Mouse (Mus musculus): ENCODE results near the gene Dnajc5. TPM values are rescaled to one million over a fixed set of nuclear protein-coding genes. Genes with fewer than 3 reads are reported as not detected.
A peak's percentile ranks its signal among the peaks of the same experiment; 100 is the strongest.
"Not testable (repeated sequence)": the region's sequence is repeated elsewhere in the genome, so short reads cannot be mapped to it uniquely, and the experiment has no call there.

The Dnajc5 gene
- polyA plus RNA-seq, 1 experiment from 2014 or later, result 110 TPM

DNA sequence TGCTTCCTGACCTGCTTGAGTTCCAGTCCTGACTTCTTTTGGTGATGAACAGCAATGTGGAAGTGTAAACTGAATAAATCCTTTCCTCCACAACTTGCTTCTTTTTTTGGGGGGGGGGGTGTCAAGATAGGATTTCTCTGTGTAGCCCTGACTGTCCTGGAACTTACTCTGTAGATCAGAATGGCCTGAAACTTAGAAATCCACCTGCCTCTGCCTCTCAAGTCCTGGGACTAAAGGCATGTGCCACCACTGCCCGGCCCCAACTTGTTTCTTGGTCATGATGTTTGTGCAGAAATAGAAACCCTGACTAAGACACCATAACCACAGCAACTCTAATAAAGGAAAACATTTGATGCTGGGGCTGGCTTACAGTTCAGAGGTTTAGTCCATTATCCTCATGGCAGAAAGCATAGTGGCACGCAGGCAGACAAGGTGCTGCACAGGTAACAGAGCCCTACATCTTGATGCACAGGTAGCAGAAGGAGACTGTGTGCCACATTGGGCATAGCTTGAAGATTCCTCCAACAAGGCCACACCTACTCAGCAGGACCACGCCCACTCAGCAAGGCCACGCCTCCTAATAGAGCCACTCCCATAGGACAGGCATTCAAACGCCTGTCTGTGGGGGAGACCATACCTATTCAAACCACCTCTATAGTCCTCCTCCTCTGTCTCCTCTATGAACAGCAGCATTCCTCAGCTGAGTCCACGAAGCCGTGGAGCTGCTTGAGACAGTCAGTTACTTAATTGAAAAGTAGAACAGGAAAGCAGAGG is 28.7 kb upstream of the Dnajc5 start:
- in situ Hi-C loops (cut with MboI; ENCODE audit: low pct_unique_long_range_greater_than_20kb), result no loop called here

DNA sequence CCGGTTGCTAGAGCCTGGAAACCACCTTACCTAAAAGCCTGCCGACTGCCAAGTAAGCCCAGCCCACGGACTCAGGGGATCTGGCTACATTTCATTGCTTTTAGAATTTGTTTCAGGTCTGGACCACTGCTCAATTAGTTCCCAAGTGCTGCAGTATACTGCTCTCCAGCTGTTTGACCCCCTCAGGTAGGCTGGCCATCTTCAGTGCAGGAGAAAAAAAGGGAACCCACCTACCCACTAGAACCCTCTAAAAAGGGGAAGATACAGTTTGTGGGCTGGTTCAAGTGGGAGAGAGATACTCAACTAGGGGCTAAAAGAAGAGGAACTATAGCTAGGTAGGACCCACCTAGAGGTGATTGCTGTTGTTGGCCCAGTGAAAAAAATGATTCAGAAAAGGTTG is 28.1 kb upstream of the Dnajc5 start:
- CTCF ChIA-PET, result interaction anchor here (1.1 to 3.0 kb wide), 4 partner anchors 26 to 187 kb away, joined by 3 to 11 read pairs (median 3); no protein-coding TSS in a partner anchor
- POLR2A ChIA-PET, result interaction anchor here (0.6 to 1.0 kb wide), 2 partner anchors 10 to 80 kb away, joined by 3 read pairs; no protein-coding TSS in a partner anchor
- no peak for TF ChIP-seq CTCF (IDR thresholded peaks at IDR 0.05)

More for the DNA sequence above, 28.7 kb upstream of the Dnajc5 start:
- TF ChIP-seq CTCF (IDR thresholded peaks at IDR 0.05), result no peak
- ChIA-PET CTCF (interaction anchor here (1.1 to 3.0 kb wide), 3 partner anchors 11 to 80 kb away, joined by 3 to 11 read pairs (median 3); no protein-coding TSS in a partner anchor), POLR2A (no interaction called here)
- DNase-seq (ENCODE audit: low read depth, low spot score), result no peak
- ATAC-seq, result no peak
- no peaks in the 10 kb centered on the region for H3K27me3 ChIP-seq

DNA sequence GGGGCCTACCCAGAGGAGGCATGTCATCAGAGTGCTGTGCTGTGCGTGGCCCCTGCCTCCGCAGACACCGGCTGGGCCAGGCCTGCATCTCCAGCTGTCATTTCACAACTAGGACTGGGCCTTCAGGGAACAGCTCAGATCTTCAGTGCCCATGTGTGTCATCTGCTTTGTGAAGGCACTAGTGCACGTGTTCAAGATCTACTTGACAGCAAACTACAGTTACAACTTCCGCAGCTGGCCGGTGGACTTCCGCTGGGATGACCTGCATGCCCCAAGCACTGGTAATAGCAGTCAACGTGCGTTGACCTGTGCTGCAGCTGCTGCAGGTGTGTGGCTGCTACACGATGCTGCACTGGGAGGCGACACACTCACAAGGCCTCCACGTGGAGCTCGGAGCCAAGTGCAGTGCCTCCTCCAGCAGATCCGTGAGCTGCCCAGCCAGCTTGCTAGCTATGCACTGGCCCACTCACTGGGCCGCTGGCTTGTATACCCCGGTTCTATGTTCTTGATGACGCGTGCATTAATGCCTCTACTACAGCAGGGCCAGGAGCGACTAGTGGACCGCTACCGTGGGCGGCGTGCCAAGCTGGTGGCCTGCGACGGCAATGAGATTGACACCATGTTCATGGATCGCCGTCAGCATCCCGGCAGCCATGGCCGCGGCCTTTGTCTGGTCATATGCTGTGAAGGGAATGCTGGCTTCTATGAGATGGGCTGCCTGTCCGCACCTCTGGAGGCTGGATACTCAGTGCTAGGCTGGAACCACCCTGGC is 26.9 kb upstream of the Dnajc5 start, which contains the start of gene Abhd16b:
Gene Abhd16b, plus strand, starts transcription at position 51 of the 772 bp plus-strand sequence.
- CTCF ChIA-PET, result interaction anchor here (1.1 to 3.0 kb wide), 4 partner anchors 75 to 186 kb away, joined by 3 to 11 read pairs (median 3); no protein-coding TSS in a partner anchor
- no peaks in the 10 kb centered on the region for H3K27me3 ChIP-seq
- POLR2A ChIA-PET, result interaction anchor here (0.6 to 1.5 kb wide), 3 partner anchors 11 to 79 kb away, joined by 3 read pairs; no protein-coding TSS in a partner anchor
- no peak for TF ChIP-seq CTCF (IDR thresholded peaks at IDR 0.05)
- no peak for DNase-seq (ENCODE audit: low read depth, low spot score)
- in situ Hi-C loops (cut with MboI; ENCODE audit: low pct_unique_long_range_greater_than_20kb), result no loop called here
- ATAC-seq, result no peak

More for the DNA sequence above, 28.1 kb upstream of the Dnajc5 start:
- H3K27me3 ChIP-seq, result no peaks in the 10 kb centered on the region
- ATAC-seq (no peak), DNase-seq (ENCODE audit: low read depth, low spot score) (no peak)
- in situ Hi-C loops (cut with MboI; ENCODE audit: low pct_unique_long_range_greater_than_20kb), result no loop called here

DNA sequence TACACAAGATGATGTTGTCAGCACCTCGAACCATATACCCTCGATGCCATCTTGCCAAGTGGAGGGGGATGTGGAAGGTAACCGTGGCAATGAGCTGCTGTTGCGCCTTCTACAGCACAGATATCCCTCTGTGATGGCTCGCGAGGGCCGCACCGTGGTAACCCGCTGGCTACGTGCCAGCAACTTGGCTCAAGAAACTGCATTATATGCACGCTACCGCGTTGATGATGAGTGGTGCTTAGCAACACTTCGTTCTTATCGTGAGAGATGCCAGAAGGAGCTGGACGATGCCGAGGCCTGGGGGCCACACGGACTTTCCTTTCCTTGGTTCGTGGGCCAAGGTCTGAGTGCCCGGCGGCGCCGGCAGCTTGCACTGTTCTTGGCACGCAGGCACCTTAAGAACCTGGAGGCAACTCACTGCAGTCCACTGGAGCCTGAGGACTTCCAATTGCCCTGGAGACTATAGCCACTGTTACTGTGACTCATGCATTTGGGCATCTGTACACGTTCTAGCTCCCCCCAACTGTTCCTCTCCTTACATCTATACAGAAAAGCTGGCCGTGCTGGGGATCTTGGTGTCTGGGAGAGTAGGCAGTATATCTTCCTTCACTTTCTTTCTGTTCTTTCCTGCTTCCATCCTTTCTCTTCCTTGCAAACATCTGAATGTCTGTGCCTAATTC is 25.9 kb upstream of the Dnajc5 start:
- in situ Hi-C loops (cut with MboI; ENCODE audit: low pct_unique_long_range_greater_than_20kb), result no loop called here
- ChIA-PET CTCF (interaction anchor here (1.8 to 3.6 kb wide), 4 partner anchors 9 to 83 kb away, joined by 3 to 44 read pairs (median 10); partner anchors contain the start of gene Dnajc5), POLR2A (interaction anchor here (0.8 to 1.5 kb wide), 2 partner anchors 11 to 31 kb away, joined by 3 read pairs; no protein-coding TSS in a partner anchor)
- H3K27me3 ChIP-seq, result no peaks in the 10 kb centered on the region
- ATAC-seq (no peak), DNase-seq (ENCODE audit: low read depth, low spot score) (no peak)
- no peak for TF ChIP-seq CTCF (IDR thresholded peaks at IDR 0.05)

DNA sequence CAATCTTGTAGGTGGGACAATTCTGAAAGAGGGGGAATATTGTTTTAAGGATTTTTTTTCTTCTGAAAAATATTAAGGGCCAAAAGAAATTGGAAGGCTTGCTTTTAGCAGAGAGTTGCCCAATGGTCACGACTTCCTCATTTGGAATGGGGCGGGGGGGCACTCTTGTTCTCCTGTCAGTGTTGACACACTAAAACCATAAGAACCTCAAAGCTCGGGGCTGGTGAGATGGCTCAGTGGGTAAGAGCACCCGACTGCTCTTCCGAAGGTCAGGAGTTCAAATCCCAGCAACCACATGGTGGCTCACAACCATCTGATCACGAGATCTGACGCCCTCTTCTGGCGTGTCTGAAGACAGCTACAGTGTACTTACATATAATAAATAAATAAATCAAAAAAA is 24.4 kb upstream of the Dnajc5 start:
- H3K27me3 ChIP-seq; in situ Hi-C loops (cut with MboI; ENCODE audit: low pct_unique_long_range_greater_than_20kb); DNase-seq (ENCODE audit: low read depth, low spot score); ATAC-seq: not testable (repeated sequence)
- CTCF ChIA-PET, result interaction anchor here (1.0 to 3.6 kb wide), 16 partner anchors 8 to 309 kb away, joined by 3 to 44 read pairs (median 6); partner anchors contain the start of genes Dnajc5 and Ppdpf
- POLR2A ChIA-PET, result interaction anchor here (1.1 to 1.9 kb wide), 4 partner anchors 23 to 120 kb away, joined by 3 to 7 read pairs (median 4); partner anchors contain the start of gene Zbtb46

DNA sequence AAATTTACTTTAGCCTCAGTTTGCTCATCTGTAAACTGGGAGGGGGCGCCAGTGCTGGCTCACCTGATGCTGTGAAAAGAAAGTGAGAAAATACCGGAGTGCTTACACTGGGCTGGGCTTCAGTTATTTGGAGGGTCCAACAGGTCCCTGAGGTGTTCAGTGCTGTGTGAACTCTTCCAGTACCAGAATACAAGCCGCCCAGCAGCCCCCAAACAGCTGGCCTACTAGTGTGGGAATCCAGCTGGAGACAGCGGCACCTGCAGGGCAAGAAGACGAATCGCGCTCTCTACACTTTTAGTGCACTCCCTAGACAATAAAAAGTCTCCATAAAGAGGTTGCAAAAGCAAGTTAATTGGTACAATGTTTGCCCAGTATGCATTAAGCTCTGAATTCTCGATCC is 24.0 kb upstream of the Dnajc5 start:
- DNase-seq (ENCODE audit: low read depth, low spot score), result no peak
- POLR2A ChIA-PET, result interaction anchor here (0.9 to 1.9 kb wide), 5 partner anchors 22 to 120 kb away, joined by 3 to 7 read pairs (median 3); partner anchors contain the start of gene Zbtb46
- in situ Hi-C loops (cut with MboI; ENCODE audit: low pct_unique_long_range_greater_than_20kb), result no loop called here
- CTCF ChIA-PET, result interaction anchor here (0.7 to 3.6 kb wide), 19 partner anchors 9 to 310 kb away, joined by 3 to 44 read pairs (median 5); partner anchors contain the start of genes Dnajc5 and Ppdpf
- H3K27me3 ChIP-seq, result no peaks in the 10 kb centered on the region
- ATAC-seq, result peak; percentile 38
- peak; percentile 92 for TF ChIP-seq CTCF (IDR thresholded peaks at IDR 0.05)

DNA sequence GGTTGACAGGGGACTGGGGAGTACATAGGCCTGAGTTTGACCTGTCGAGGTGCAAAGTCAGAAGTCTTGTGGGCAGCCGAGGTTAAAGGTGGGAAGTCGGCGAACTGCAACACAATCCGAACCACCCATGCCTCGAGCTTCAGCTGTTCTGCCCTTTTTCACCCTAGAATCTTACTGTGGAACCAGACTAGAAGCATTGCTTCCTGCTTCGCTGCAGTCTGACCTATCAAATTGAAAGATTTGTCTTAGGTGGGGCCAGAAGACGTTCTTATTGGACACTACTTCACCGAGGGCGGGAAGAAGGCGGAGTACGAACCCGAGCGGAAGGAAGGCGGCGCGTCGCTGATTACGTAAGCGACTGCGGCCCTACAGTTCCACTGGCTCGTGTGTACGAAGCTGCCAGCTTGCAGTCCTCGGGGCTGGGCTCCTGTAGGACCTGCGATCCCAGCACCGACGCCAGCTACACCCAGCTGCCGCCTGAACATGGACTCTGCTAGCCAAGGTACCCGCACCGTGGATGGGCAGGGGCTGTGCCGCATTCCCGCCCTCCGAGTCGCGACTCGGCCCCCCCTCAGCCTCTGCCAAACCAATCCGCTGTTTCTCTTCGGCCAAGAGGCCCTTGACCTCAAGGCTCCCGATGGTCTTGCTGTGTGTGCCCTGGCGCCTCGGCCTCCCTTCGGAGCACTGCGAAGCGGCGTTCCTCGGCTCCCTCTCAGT is 23.3 kb upstream of the Dnajc5 start, which contains the start of gene Tpd52l2:
Gene Tpd52l2, plus strand, starts transcription at position 312 of the 717 bp plus-strand sequence.
- ATAC-seq (peak; percentile 94), DNase-seq (ENCODE audit: low read depth, low spot score) (peak; percentile 81)
- CTCF ChIA-PET, result interaction anchor here (0.7 to 3.6 kb wide), 19 partner anchors 9 to 310 kb away, joined by 3 to 44 read pairs (median 5); partner anchors contain the start of genes Dnajc5 and Ppdpf
- no peak for TF ChIP-seq CTCF (IDR thresholded peaks at IDR 0.05)
- POLR2A ChIA-PET, result interaction anchor here (0.6 to 1.9 kb wide), 6 partner anchors 14 to 121 kb away, joined by 3 to 7 read pairs (median 4); no protein-coding TSS in a partner anchor
- no peaks in the 10 kb centered on the region for H3K27me3 ChIP-seq
- in situ Hi-C loops (cut with MboI; ENCODE audit: low pct_unique_long_range_greater_than_20kb), result no loop called here

DNA sequence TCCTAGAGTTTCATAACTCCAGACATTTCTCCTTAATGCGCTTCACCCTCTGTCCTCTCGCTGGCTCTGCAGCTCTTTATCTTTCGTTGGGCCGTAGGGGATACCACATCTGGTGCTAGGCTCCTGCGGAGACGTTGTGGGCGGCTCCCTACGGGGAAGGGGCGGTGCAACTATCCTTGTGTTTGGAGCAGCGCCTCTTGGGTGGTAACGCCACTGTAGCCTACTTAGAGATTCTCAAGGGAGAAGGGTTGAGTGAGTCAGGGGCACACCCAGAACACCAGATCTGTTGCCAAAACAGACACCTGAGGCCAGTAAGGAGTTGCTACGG is 22.8 kb upstream of the Dnajc5 start:
- in situ Hi-C loops (cut with MboI; ENCODE audit: low pct_unique_long_range_greater_than_20kb), result no loop called here
- no peak for TF ChIP-seq CTCF (IDR thresholded peaks at IDR 0.05)
- H3K27me3 ChIP-seq, result no peaks in the 10 kb centered on the region
- POLR2A ChIA-PET, result interaction anchor here (0.6 kb wide), 1 partner anchor 14 kb away, joined by 3 read pairs; no protein-coding TSS in a partner anchor
- DNase-seq (ENCODE audit: low read depth, low spot score) (peak; percentile 43), ATAC-seq (peak; percentile 81)
- CTCF ChIA-PET, result interaction anchor here (1.1 to 3.6 kb wide), 8 partner anchors 12 to 108 kb away, joined by 3 to 44 read pairs (median 7); partner anchors contain the start of gene Dnajc5

DNA sequence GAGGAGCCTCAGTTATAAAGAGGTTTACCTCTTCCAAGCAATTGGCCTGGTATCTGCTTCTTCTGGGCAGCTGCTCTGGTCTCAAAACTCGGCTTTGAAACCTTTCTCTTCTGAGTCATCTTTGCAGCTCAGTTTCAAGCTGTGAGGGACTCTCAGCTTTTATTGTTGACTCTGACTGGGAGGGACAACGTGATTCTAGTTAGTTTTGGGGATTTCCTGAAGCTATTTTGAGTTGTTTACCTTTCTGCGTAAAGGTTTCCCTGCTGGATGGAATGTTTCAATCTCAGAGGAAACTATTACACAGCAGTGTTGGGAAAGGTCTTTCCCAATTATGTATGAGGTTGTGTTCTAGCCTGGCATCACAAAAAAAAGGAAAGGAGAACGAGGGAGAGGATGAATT is 21.6 kb upstream of the Dnajc5 start:
- H3K27me3 ChIP-seq, result no peaks in the 10 kb centered on the region
- ChIA-PET CTCF (interaction anchor here (0.8 to 3.1 kb wide), 6 partner anchors 9 to 166 kb away, joined by 3 to 13 read pairs (median 6); no protein-coding TSS in a partner anchor), POLR2A (interaction anchor here (1.2 kb wide), 1 partner anchor 15 kb away, joined by 3 read pairs; no protein-coding TSS in a partner anchor)
- DNase-seq (ENCODE audit: low read depth, low spot score) (no peak), ATAC-seq (no peak)
- TF ChIP-seq CTCF (IDR thresholded peaks at IDR 0.05), result no peak
- in situ Hi-C loops (cut with MboI; ENCODE audit: low pct_unique_long_range_greater_than_20kb), result no loop called here

Measured in Patski (cell line).